1 mouse cellular context compared by ENCODE assay signal in the genomic region with DNA sequence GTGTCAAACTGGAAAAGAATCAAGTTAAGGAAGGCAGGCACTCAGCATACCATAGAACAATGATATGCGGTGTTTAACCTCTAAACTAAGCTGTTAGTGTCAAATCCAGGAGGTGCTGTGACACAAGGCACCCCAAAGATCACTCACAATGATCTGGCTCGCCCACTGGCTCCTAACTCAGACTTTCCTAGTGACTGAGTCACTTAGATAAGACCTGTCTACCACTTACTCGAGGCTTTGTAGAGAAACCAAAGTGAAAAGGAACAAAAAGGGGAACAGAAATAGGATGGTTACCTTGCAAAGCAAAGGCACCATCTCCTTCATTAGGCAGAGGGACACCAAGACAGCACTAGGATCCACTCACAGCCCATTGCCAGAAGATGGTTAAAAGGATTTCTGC.
TF ChIP-seq lines count a peak whose summit lies in the region.

No protein-coding gene starts in this region.

TF ChIP-seq in CH12.LX, 34 proteins besides CTCF, POLR2A, EP300 and RAD21 (continued from another document):
- TF ChIP-seq USF2 (conservative IDR thresholded peaks at IDR 0.05; ENCODE audit: low read depth, low read length): no peak
- no peak for TF ChIP-seq ZMIZ1 (IDR thresholded peaks at IDR 0.05; ENCODE audit: low read depth, low read length)
- no peak for TF ChIP-seq PAX5 (IDR thresholded peaks at IDR 0.05; ENCODE audit: low read length)
- TF ChIP-seq KAT2A (IDR thresholded peaks at IDR 0.05; ENCODE audit: insufficient replicate concordance, low read length): no peak
- no peak for TF ChIP-seq SMC3 (IDR thresholded peaks at IDR 0.05; ENCODE audit: low read depth, low read length)
